Mouse (Mus musculus) ES-E14 (cell line): ENCODE measurements around the gene Ergic3. TPM values are rescaled to one million over a fixed set of nuclear protein-coding genes. Genes with fewer than 3 reads are reported as not detected.

Experiments
- DNase-seq: peaks from one replicate; pipeline ENCODE4 v3.0.0-alpha.2; 2013; ENCODE audit warnings: low read depth, low spot score
- H3K27ac ChIP-seq: 2 replicates; pipeline ENCODE4 v1.5.1; 2012; ENCODE audit warnings: low read depth, mild to moderate bottlenecking, low read length, moderate library complexity, mixed read lengths; ENCODE audit not compliant: poor library complexity, insufficient read depth, severe bottlenecking
- H3K36me3 ChIP-seq: 2 replicates; pipeline ENCODE4 v1.6.1; 2012; ENCODE audit warnings: mild to moderate bottlenecking, low read length, moderate library complexity, mixed read lengths; ENCODE audit not compliant: control insufficient read depth, poor library complexity, insufficient read depth, severe bottlenecking
- H3K4me1 ChIP-seq, 2 experiments: fragments of 150-350 bp in 1 of 2; sonication (generic) in 1 of 2; 2 replicates each; pipeline ENCODE4 v1.6.1; 2012; ENCODE audit warnings: low read length in 2 of 2, mild to moderate bottlenecking in 1 of 2, mixed read lengths in 1 of 2; ENCODE audit not compliant: control insufficient read depth in 2 of 2, insufficient read depth in 2 of 2, poor library complexity in 1 of 2
- H3K4me3 ChIP-seq, 2 experiments: fragments of 150-350 bp in 1 of 2; sonication (generic) in 1 of 2; 2 replicates each; pipeline ENCODE4 v1.5.1; 2012; ENCODE audit warnings: low read length in 2 of 2, low read depth in 1 of 2, mild to moderate bottlenecking in 1 of 2, mixed read lengths in 1 of 2; ENCODE audit not compliant: insufficient read depth in 1 of 2, poor library complexity in 1 of 2, severe bottlenecking in 1 of 2
- H3K9ac ChIP-seq: 2 replicates; pipeline ENCODE4 v1.6.1; 2012; ENCODE audit warnings: low read depth, mild to moderate bottlenecking, low read length, mixed read lengths; ENCODE audit not compliant: poor library complexity, insufficient read depth, severe bottlenecking
- H3K9me3 ChIP-seq: fragments of 150-350 bp; sonication (generic); 2 replicates; pipeline ENCODE4 v1.6.1; 2012; ENCODE audit warnings: low read depth, mild to moderate bottlenecking, low read length; ENCODE audit not compliant: control insufficient read depth, insufficient read depth
- CHD2 ChIP-seq: IDR thresholded peaks from 2 replicates; pipeline ENCODE4 v1.6.1; 2014; ENCODE audit warnings: mild to moderate bottlenecking, low read depth, low read length, inconsistent platforms
- HCFC1 ChIP-seq: IDR thresholded peaks from 2 replicates; pipeline ENCODE4 v1.6.1; 2012; ENCODE audit warnings: low read length, inconsistent platforms, borderline replicate concordance; ENCODE audit not compliant: insufficient read depth
- MAFK ChIP-seq: IDR thresholded peaks from 2 replicates; pipeline ENCODE4 v1.6.1; 2014; ENCODE audit warnings: mild to moderate bottlenecking, low read depth, low read length, inconsistent platforms; ENCODE audit not compliant: insufficient read depth
- ZC3H11A ChIP-seq: IDR thresholded peaks from 2 replicates; pipeline ENCODE4 v1.6.1; 2012; ENCODE audit warnings: low read depth, mild to moderate bottlenecking, inconsistent platforms, low read length, borderline replicate concordance
- ZNF384 ChIP-seq: IDR thresholded peaks from 2 replicates; pipeline ENCODE4 v1.6.1; 2012; ENCODE audit warnings: low read depth, low read length, inconsistent platforms
- in situ Hi-C, 2 experiments: fragments of 600-800 bp; cut with MboI; formaldehyde crosslinking; loops; one replicate each; pipeline ENCODE4 v1.15.1; 2025; ENCODE audit warnings: low sequenced_read_pairs in 2 of 2, inconsistent platforms in 1 of 2; ENCODE audit not compliant: unreplicated experiment in 2 of 2
- total RNA-seq: library from RNA; depleted of rRNA; stranded (reverse); fragments of 300-350 nt; gene quantifications from 2 replicates; pipeline ENCODE4 v1.2.3, GENCODE M21; 2012; rRNA removed

The Ergic3 gene
- total RNA-seq, 1 experiment: 134 TPM

GRCm38 (mm10) chr2:156047929-156048328 lies 40.1 kb downstream of the Ergic3 start:
- no peak overlapping the region for H3K27ac ChIP-seq
- DNase-seq: peak; percentile 51
- H3K4me3 ChIP-seq: no peak overlapping the region; a peak in 1 of 4 replicates
- no peaks in the 10 kb centered on the region for H3K9me3 ChIP-seq
- no peaks in the 10 kb centered on the region for H3K36me3 ChIP-seq
- H3K4me1 ChIP-seq: peaks cover 0 to 4% of the 10 kb centered on the region in 2 experiments; a peak in 1 of 4 replicates
- in situ Hi-C loops: no loop called here
- 0 out of 2 replicates have a peak overlapping the region, but pooled peaks have one; percentile 1 for H3K9ac ChIP-seq
- TF ChIP-seq HCFC1: no peak
- TF ChIP-seq ZNF384: no peak
- no peak for TF ChIP-seq CHD2
- no peak for TF ChIP-seq MAFK
- TF ChIP-seq ZC3H11A: no peak

GRCm38 (mm10) chr2:156052816-156053215 lies 45.0 kb downstream of the Ergic3 start, which contains the start of gene Fer1l4:
TSS of gene Fer1l4 (minus strand) at chr2:156052947.
- no peak for DNase-seq
- no peak within 1 kb of the TSS for H3K9ac ChIP-seq
- H3K4me1 ChIP-seq: peaks cover 0 to 2% of the 10 kb centered on the region in 2 experiments; a peak in 1 of 4 replicates
- no peak within 1 kb of the TSS for H3K4me3 ChIP-seq
- no peak within 1 kb of the TSS for H3K27ac ChIP-seq
- TF ChIP-seq ZC3H11A (no peak), ZNF384 (no peak), HCFC1 (no peak), CHD2 (no peak), MAFK (no peak)
- in situ Hi-C loops: no loop called here
- no peaks in the 10 kb centered on the region for H3K9me3 ChIP-seq
- H3K36me3 ChIP-seq: no peaks in the 10 kb centered on the region

GRCm38 (mm10) chr2:156065099-156066041 lies 57.5 kb downstream of the Ergic3 start, which contains the start of gene Spag4:
TSS of gene Spag4 (plus strand) at chr2:156065175.
- in situ Hi-C loops: no loop called here
- H3K4me1 ChIP-seq: peaks cover 0 to 2% of the 10 kb centered on the region in 2 experiments; a peak in 1 of 4 replicates
- 0 out of 2 replicates have a peak within 1 kb of the TSS, but pooled peaks have one; percentile 29 for H3K27ac ChIP-seq
- no peaks in the 10 kb centered on the region for H3K9me3 ChIP-seq
- DNase-seq: peak; percentile 69
- peak within 1 kb of the TSS; percentile 76 for H3K9ac ChIP-seq
- TF ChIP-seq MAFK (no peak), CHD2 (no peak), ZC3H11A (no peak), HCFC1 (no peak), ZNF384 (no peak)
- peak within 1 kb of the TSS; percentile 83 to 100 for H3K4me3 ChIP-seq
- 0 out of 2 replicates have a peak, but pooled peaks cover 4% of the 10 kb centered on the region for H3K36me3 ChIP-seq

- Histone ChIP-seq H3K4me3 (peak overlapping the region; percentile 83 to 100), H3K4me1 (peaks cover 0 to 2% of the 10 kb centered on the region in 2 experiments; a peak in 1 of 4 replicates), H3K36me3 (0 out of 2 replicates have a peak, but pooled peaks cover 4% of the 10 kb centered on the region), H3K9ac (no peak overlapping the region), H3K27ac (no peak overlapping the region), H3K9me3 (no peaks in the 10 kb centered on the region)
- TF ChIP-seq ZC3H11A (no peak), ZNF384 (no peak), CHD2 (no peak), MAFK (no peak), HCFC1 (no peak)
- in situ Hi-C loops: no loop called here
- DNase-seq: no peak
These were observed 58.3 kb downstream of the Ergic3 start for GRCm38 (mm10) chr2:156066126-156066525.

Other genes with a start within 250 kb of the Ergic3 start
- gene Mmp24, start 232.7 kb upstream of the Ergic3 start, total RNA-seq: 0.76 and 1.3 TPM in 2 replicates
- 4.1 and 7.0 TPM in 2 replicates for gene BC029722, start 188.6 kb upstream of the Ergic3 start, total RNA-seq
- 199 and 204 TPM in 2 replicates for gene Eif6, start 181.1 kb upstream of the Ergic3 start, total RNA-seq
- gene Fam83c, start 173.2 kb upstream of the Ergic3 start, total RNA-seq: 0.13 and 0.21 TPM in 2 replicates
- 61.7 and 81.6 TPM in 2 replicates for gene Uqcc1, start 77.7 kb upstream of the Ergic3 start, total RNA-seq
- gene Gm15557, start 67.3 kb upstream of the Ergic3 start, total RNA-seq: not detected in 2 replicates
- gene Gdf5, start 62.7 kb upstream of the Ergic3 start, total RNA-seq: 0.09 and 0.11 TPM in 2 replicates
- gene Cep250, start 51.6 kb upstream of the Ergic3 start, total RNA-seq: 22.2 and 24.2 TPM in 2 replicates
- 0.98 and 1.5 TPM in 2 replicates for gene 6430550D23Rik, start 68 bp upstream of the Ergic3 start, total RNA-seq
- 0.22 and 0.26 TPM in 2 replicates for gene Fer1l4, start 44.9 kb downstream of the Ergic3 start, total RNA-seq
- gene Spag4, start 57.1 kb downstream of the Ergic3 start, total RNA-seq: 1.9 and 2.6 TPM in 2 replicates
- gene Cpne1, start 103.9 kb downstream of the Ergic3 start, total RNA-seq: 42.8 and 66.1 TPM in 2 replicates
- gene Rbm12, start 103.9 kb downstream of the Ergic3 start, total RNA-seq: 21.8 and 22.1 TPM in 2 replicates
- 19.5 and 23.0 TPM in 2 replicates for gene Gm28036, start 119.0 kb downstream of the Ergic3 start, total RNA-seq
- gene Romo1, start 136.0 kb downstream of the Ergic3 start, total RNA-seq: 211 and 216 TPM in 2 replicates
- 40.2 and 41.6 TPM in 2 replicates for gene Nfs1, start 136.1 kb downstream of the Ergic3 start, total RNA-seq
- gene Rbm39, start 172.2 kb downstream of the Ergic3 start, total RNA-seq: 399 and 411 TPM in 2 replicates
- 44.1 and 51.9 TPM in 2 replicates for gene Phf20, start 188.4 kb downstream of the Ergic3 start, total RNA-seq